Mouse (Mus musculus) cerebellum, adult (tissue): Measurements from ENCODE around the gene Fam20b.
A peak's percentile ranks its signal among the peaks of the same experiment; 100 is the strongest.
"Not testable (repeated sequence)": the region's sequence is repeated elsewhere in the genome, so short reads cannot be mapped to it uniquely, and the experiment has no call there.

Source experiments
- ATAC-seq: cut with Nextera tagmentation; 2 replicates; pipeline ENCODE4 v1.9.2; 2017; ENCODE audit warnings: mild to moderate bottlenecking, moderate library complexity, mixed read lengths; ENCODE audit not compliant: insufficient number of reproducible peaks, low FRiP score, low TSS enrichment

The Fam20b gene

GRCm38 (mm10) chr1:156673476-156674194, 45.3 kb downstream of the Fam20b start:
- ATAC-seq: peak; percentile 28; the same call in 1 of the 2 replicates

GRCm38 (mm10) chr1:156672720-156673475, 46.0 kb downstream of the Fam20b start:
- ATAC-seq: no peak

GRCm38 (mm10) chr1:156671921-156672320, 47.0 kb downstream of the Fam20b start:
- no peak for ATAC-seq

GRCm38 (mm10) chr1:156669208-156669983, 49.5 kb downstream of the Fam20b start:
- no peak for ATAC-seq

GRCm38 (mm10) chr1:156668602-156669001, 50.3 kb downstream of the Fam20b start:
- ATAC-seq: no peak

- ATAC-seq: no peak
These were observed 51.6 kb downstream of the Fam20b start for GRCm38 (mm10) chr1:156667141-156667926.

- no peak for ATAC-seq
These were observed 53.1 kb downstream of the Fam20b start for GRCm38 (mm10) chr1:156665777-156666176.

- ATAC-seq: not testable (repeated sequence)
These were observed 58.1 kb downstream of the Fam20b start for GRCm38 (mm10) chr1:156660660-156661236.

GRCm38 (mm10) chr1:156659906-156660659, 58.8 kb downstream of the Fam20b start:
- no peak for ATAC-seq

- peak; percentile 77 for ATAC-seq
These were observed 60.2 kb downstream of the Fam20b start for GRCm38 (mm10) chr1:156658676-156659075.

- ATAC-seq: no peak
These were observed 61.4 kb downstream of the Fam20b start for GRCm38 (mm10) chr1:156657523-156657922.

- ATAC-seq: no peak
These were observed 64.0 kb downstream of the Fam20b start for GRCm38 (mm10) chr1:156654735-156655530.

- ATAC-seq: no peak
These were observed 66.6 kb downstream of the Fam20b start for GRCm38 (mm10) chr1:156652189-156652822.

- no peak for ATAC-seq
These were observed 68.3 kb downstream of the Fam20b start for GRCm38 (mm10) chr1:156650631-156651030.

GRCm38 (mm10) chr1:156648705-156649104, 70.2 kb downstream of the Fam20b start:
- no peak for ATAC-seq

- peak; percentile 19; the same call in 1 of the 2 replicates for ATAC-seq
These were observed 72.9 kb downstream of the Fam20b start for GRCm38 (mm10) chr1:156645971-156646370.

GRCm38 (mm10) chr1:156644780-156645523, 73.9 kb downstream of the Fam20b start:
- ATAC-seq: peak; percentile 74
